Mouse (Mus musculus) liver, postnatal 0 days (tissue): ENCODE measurements around the gene Sox14.

Source experiments
- CTCF ChIP-seq: sonication (generic); IDR thresholded peaks from 2 replicates; pipeline ENCODE4 v1.5.1; 2016; ENCODE audit warnings: antibody characterized with exemption, low read depth
- EP300 ChIP-seq: IDR thresholded peaks from 2 replicates; pipeline ENCODE4 v1.6.1; 2016; ENCODE audit warnings: antibody characterized with exemption, low read depth, mild to moderate bottlenecking

DNA sequence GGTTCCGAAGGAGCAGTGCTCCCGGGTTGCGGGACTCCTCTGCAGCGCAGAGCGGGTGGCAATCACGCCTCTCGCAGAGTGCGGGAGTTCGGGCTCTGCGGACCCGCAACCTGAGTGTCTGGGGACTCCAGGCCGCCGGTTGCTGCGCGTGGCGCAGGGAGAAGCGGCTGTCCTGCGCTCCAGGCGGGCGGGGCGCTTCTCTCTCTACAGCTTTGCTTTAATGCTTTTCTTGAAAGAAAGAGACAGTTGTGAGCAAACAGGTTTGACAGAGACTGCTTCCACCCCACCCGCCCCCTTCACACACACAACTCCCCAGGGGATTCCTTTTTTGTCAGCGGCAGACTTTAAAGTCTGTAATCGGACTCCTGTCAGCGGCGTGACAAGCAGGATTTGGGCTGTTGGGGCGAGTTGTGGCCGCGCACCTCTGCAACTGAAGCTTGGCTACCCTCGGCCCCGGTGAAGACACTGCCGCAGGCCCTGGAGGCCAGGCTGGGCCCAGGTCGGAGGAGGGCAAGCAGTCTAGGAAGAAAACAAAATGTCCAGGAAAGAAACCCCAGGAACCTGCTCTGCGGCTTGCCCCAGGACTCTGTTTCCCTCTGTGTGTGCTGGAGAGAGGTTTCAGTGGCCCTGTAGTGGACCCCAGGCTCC is 4.3 kb downstream of the Sox14 start:
- no peak for TF ChIP-seq CTCF
- no peak for TF ChIP-seq EP300
